Mouse (Mus musculus): ENCODE measurements around the gene Car9.

Car9 gene

DNA sequence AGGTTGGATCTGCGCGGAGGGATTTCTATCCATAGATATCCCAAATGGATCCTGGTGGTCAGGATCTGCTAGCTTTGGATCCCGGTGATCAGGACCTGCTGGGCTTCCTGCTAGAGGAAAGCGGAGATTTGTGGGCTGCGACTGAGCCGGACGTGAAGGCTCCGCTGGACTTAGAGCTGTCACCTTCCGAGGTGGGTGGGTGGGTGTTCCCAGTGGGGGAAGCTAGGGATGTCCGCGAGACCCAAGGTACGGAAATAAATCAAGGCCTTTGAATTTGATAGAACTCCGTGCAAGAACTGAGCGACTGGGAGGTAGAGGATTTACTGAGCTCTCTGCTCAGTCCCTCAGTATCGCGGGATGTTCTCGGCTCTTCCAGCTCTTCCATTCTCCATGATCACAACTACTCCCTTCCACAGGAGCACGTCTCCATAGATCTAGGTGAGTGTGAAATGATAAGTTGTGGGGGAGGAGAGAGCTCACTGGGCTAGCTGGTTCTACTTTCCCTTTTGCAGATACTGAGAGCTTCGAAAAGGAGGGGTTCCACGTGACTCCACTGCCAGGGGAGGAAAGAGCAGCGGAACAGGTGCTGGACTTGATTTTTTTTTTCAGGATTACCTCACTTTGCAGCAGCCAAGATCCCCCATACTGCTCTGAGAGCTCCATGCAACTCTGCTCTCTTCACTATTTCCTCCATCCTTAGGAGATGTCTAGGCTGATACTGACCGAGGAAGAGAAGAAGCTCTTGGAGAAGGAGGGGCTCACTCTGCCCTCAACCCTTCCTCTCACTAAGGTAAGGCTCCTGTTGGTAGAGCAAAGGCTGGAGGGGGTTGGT lies 56.2 kb downstream of the Car9 start:
- DNase-seq (ENCODE audit: low read depth), result no peak

Data from NIH3T3 (cell line).